Mouse (Mus musculus) ES-Bruce4 (cell line): Measurements from ENCODE around the gene Brk1. TPM values are rescaled to one million over a fixed set of nuclear protein-coding genes. Genes with fewer than 3 reads are reported as not detected.

Experiments used
- H3K27ac ChIP-seq: 2 replicates; pipeline ENCODE4 v1.5.1; 2012; ENCODE audit warnings: low read length, inconsistent platforms; ENCODE audit not compliant: insufficient read depth
- H3K27me3 ChIP-seq: 2 replicates; pipeline ENCODE4 v1.6.1; 2012; ENCODE audit warnings: mild to moderate bottlenecking, low read length, inconsistent platforms; ENCODE audit not compliant: control insufficient read depth, poor library complexity, insufficient read depth, severe bottlenecking
- H3K36me3 ChIP-seq: 2 replicates; pipeline ENCODE4 v1.6.1; 2012; ENCODE audit warnings: inconsistent platforms, mild to moderate bottlenecking, low read length, moderate library complexity; ENCODE audit not compliant: control insufficient read depth, poor library complexity, insufficient read depth, severe bottlenecking
- H3K4me1 ChIP-seq: one replicate; pipeline ENCODE4 v1.8.1; 2011; ENCODE audit warnings: low read length; ENCODE audit not compliant: control insufficient read depth, insufficient read depth
- H3K4me3 ChIP-seq: 2 replicates; pipeline ENCODE4 v1.5.1; 2011; ENCODE audit warnings: low read depth, mild to moderate bottlenecking, low read length
- H3K9ac ChIP-seq: 2 replicates; pipeline ENCODE4 v1.6.1; 2012; ENCODE audit warnings: low read depth, mild to moderate bottlenecking, inconsistent platforms; ENCODE audit not compliant: poor library complexity, severe bottlenecking
- H3K9me3 ChIP-seq: replicated peaks from 2 replicates; pipeline ENCODE4 v1.6.1; 2012; ENCODE audit warnings: mild to moderate bottlenecking, low read length, inconsistent platforms; ENCODE audit not compliant: control insufficient read depth, poor library complexity, insufficient read depth, severe bottlenecking
- CTCF ChIP-seq: IDR thresholded peaks from one replicate; pipeline ENCODE4 v1.8.1; 2011; ENCODE audit warnings: low read depth, low read length
- EP300 ChIP-seq: IDR thresholded peaks from 2 replicates; pipeline ENCODE4 v1.6.1; 2011; ENCODE audit warnings: low read depth, low read length; ENCODE audit not compliant: insufficient read depth
- POLR2A ChIP-seq: IDR thresholded peaks from one replicate; pipeline ENCODE4 v1.8.1; 2011; ENCODE audit warnings: low read length; ENCODE audit not compliant: insufficient read depth
- polyA plus RNA-seq: library from polyadenylated mRNA; stranded (reverse); fragments of >200 nt; gene quantifications from 2 replicates; pipeline ENCODE4 v1.2.4, GENCODE M21; 2011; ENCODE audit warnings: low read depth; ENCODE audit not compliant: missing spikeins, insufficient read depth, insufficient read length

The Brk1 gene
- polyA plus RNA-seq, 1 experiment, result 96.3 TPM

- Histone ChIP-seq H3K4me3 (no peak overlapping the region), H3K9ac (no peak overlapping the region), H3K27ac (no peak overlapping the region), H3K27me3 (no peaks in the 10 kb centered on the region), H3K36me3 (peaks cover 14% of the 10 kb centered on the region; the same call in 1 of the 2 replicates), H3K9me3 (no peaks in the 10 kb centered on the region), H3K4me1 (peaks cover 3% of the 10 kb centered on the region)
- TF ChIP-seq CTCF (no peak), POLR2A (no peak), EP300 (no peak)
Observed at GRCm38 (mm10) chr6:113614152-113614551, 9.6 kb downstream of the Brk1 start.

GRCm38 (mm10) chr6:113614997-113615396, 10.4 kb downstream of the Brk1 start:
- no peak for TF ChIP-seq CTCF
- TF ChIP-seq EP300, result no peak
- TF ChIP-seq POLR2A, result no peak
- Histone ChIP-seq H3K27me3 (no peaks in the 10 kb centered on the region), H3K36me3 (peaks cover 12% of the 10 kb centered on the region; the same call in 1 of the 2 replicates), H3K9me3 (no peaks in the 10 kb centered on the region), H3K4me3 (no peak overlapping the region), H3K9ac (no peak overlapping the region), H3K27ac (no peak overlapping the region), H3K4me1 (peaks cover 3% of the 10 kb centered on the region)

- H3K4me1 ChIP-seq, result peaks cover 3% of the 10 kb centered on the region
- peaks cover 12% of the 10 kb centered on the region; the same call in 1 of the 2 replicates for H3K36me3 ChIP-seq
Observed at GRCm38 (mm10) chr6:113615489-113615888, 10.9 kb downstream of the Brk1 start.

GRCm38 (mm10) chr6:113623386-113623785, 18.8 kb downstream of the Brk1 start:
- Histone ChIP-seq H3K36me3 (0 out of 2 replicates have a peak, but pooled peaks cover 3% of the 10 kb centered on the region), H3K4me3 (peak overlapping the region; percentile 75), H3K9ac (peak overlapping the region; percentile 71; the same call in 1 of the 2 replicates), H3K27me3 (no peaks in the 10 kb centered on the region), H3K27ac (peak overlapping the region; percentile 23; the same call in 1 of the 2 replicates), H3K9me3 (no peaks in the 10 kb centered on the region), H3K4me1 (no peaks in the 10 kb centered on the region)
- TF ChIP-seq EP300 (no peak), CTCF (no peak)

More at GRCm38 (mm10) chr6:113615489-113615888, 10.9 kb downstream of the Brk1 start:
- Histone ChIP-seq H3K27ac (no peak overlapping the region), H3K4me3 (no peak overlapping the region), H3K9ac (no peak overlapping the region), H3K27me3 (no peaks in the 10 kb centered on the region), H3K9me3 (no peaks in the 10 kb centered on the region)
- no peak for TF ChIP-seq CTCF
- TF ChIP-seq POLR2A, result no peak
- TF ChIP-seq EP300, result no peak

- H3K4me3 ChIP-seq, result peak within 1 kb of the TSS; percentile 75
- TF ChIP-seq EP300 (no peak), POLR2A (no peak), CTCF (no peak)
- no peaks in the 10 kb centered on the region for H3K9me3 ChIP-seq
- H3K27me3 ChIP-seq, result no peaks in the 10 kb centered on the region
- 0 out of 2 replicates have a peak, but pooled peaks cover 3% of the 10 kb centered on the region for H3K36me3 ChIP-seq
- H3K4me1 ChIP-seq, result no peaks in the 10 kb centered on the region
- peak within 1 kb of the TSS; percentile 23; the same call in 1 of the 2 replicates for H3K27ac ChIP-seq
- peak within 1 kb of the TSS; percentile 71 for H3K9ac ChIP-seq
Observed at GRCm38 (mm10) chr6:113623941-113624751, 19.6 kb downstream of the Brk1 start, which contains the start of gene Vhl. Gene Vhl, plus strand, starts transcription at chr6:113623959.
